Comparison of ENCODE assay signal across 7 mouse cellular contexts in the genomic region with DNA sequence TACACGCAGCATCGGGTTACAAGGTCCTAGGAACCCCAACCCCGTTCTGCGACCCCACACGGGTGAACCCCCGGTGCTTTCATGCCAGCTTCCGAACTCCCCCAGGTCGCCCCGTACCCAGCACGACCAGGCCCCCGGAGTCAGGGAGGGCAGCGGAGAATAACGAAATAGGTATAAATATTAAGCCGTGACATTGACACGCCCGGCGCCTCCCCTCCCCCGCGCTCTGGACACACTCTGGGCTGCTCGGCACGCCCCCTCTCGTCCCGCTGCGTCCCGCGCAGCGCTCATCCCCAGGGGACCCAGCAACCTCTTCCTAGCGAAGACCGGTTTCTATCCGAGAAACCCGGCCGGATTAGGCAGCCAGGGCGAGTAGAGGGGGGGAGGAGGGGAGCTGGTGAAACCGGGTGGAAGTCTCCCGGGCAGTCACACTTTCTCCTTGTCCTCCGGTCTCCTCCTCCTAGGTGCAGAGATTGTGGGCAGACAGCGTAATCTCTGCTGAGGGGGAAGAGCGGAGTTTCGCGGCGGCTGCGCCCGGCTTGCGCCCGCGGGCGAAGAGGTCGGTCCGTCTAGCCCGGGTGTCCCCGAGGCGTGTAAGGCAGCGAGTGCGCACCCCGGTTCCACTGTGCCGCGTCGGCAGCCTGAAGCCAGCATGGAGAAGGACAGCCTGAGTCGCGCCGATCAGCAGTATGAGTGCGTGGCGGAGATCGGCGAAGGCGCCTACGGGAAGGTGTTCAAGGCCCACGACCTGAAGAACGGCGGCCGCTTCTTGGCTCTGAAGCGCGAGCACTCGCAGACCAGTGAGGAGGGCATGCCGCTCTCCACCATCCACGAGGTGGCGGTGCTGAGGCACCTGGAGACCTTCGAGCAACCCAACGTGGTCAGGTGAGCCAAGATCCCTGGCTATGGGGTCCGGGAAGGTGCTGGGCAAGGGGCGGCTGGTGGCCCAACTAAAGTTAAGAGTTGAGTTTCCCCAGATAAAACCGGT.
DNase-seq lines count a peak whose midpoint lies in the region; ATAC-seq and TF ChIP-seq lines count a peak whose summit lies in the region.

No protein-coding gene starts in this region.

- no peak overlapping the region for H3K27ac ChIP-seq in embryonic facial prominence, embryonic 13.5 days
- H3K27ac ChIP-seq in hindbrain, embryonic 15.5 days (replicated peaks) = no peak overlapping the region
- H3K27ac ChIP-seq in limb, embryonic 13.5 days = no peak overlapping the region
- H3K27ac ChIP-seq in midbrain, embryonic 11.5 days (ENCODE audit: low read depth, low read length) = no peak overlapping the region
- H3K27ac ChIP-seq in stomach, postnatal 0 days (replicated peaks) = no peak overlapping the region

- H3K9ac ChIP-seq in embryonic facial prominence, embryonic 13.5 days = peak overlapping the region; percentile 61
- peak overlapping the region; percentile 34 for H3K9ac ChIP-seq in hindbrain, embryonic 15.5 days
- H3K9ac ChIP-seq in limb, embryonic 13.5 days = peak overlapping the region; percentile 58
- peak overlapping the region; percentile 16; the same call in 1 of the 2 replicates for H3K9ac ChIP-seq in midbrain, embryonic 11.5 days (ENCODE audit: low read length)
- H3K9ac ChIP-seq in stomach, postnatal 0 days (ENCODE audit: low read length) = peak overlapping the region; percentile 45

- H3K4me3 ChIP-seq in embryonic facial prominence, embryonic 13.5 days = peak overlapping the region; percentile 52
- peak overlapping the region; percentile 51 for H3K4me3 ChIP-seq in hindbrain, embryonic 15.5 days
- peak overlapping the region; percentile 54 for H3K4me3 ChIP-seq in limb, embryonic 13.5 days
- peak overlapping the region; percentile 43 for H3K4me3 ChIP-seq in midbrain, embryonic 11.5 days (ENCODE audit: low read depth, low read length)
- H3K4me3 ChIP-seq in stomach, postnatal 0 days (ENCODE audit: low read depth, low read length) = peak overlapping the region; percentile 64

- H3K9me3 ChIP-seq in embryonic facial prominence, embryonic 13.5 days = no peaks in the 10 kb centered on the region
- H3K9me3 ChIP-seq in hindbrain, embryonic 15.5 days = no peaks in the 10 kb centered on the region
- no peaks in the 10 kb centered on the region for H3K9me3 ChIP-seq in limb, embryonic 13.5 days
- no peaks in the 10 kb centered on the region for H3K9me3 ChIP-seq in midbrain, embryonic 11.5 days (ENCODE audit: control insufficient read depth, low read length)
- H3K9me3 ChIP-seq in stomach, postnatal 0 days (ENCODE audit: control insufficient read depth, low read length) = no peaks in the 10 kb centered on the region

- under 1% methylated on average over 82 of the region's 82 CpGs for whole genome bisulfite sequencing in embryonic facial prominence, embryonic 13.5 days
- under 1% methylated on average over 80 of the region's 82 CpGs for WGBS in hindbrain, embryonic 15.5 days
- WGBS in limb, embryonic 13.5 days = under 1% methylated on average over 81 of the region's 82 CpGs
- 2% methylated on average over 82 of the region's 82 CpGs for WGBS in midbrain, embryonic 11.5 days
- WGBS in stomach, postnatal 0 days = 1% methylated on average over 80 of the region's 82 CpGs

- peaks cover 59% of the 10 kb centered on the region for H3K27me3 ChIP-seq in embryonic facial prominence, embryonic 13.5 days
- H3K27me3 ChIP-seq in hindbrain, embryonic 15.5 days = peaks cover 50% of the 10 kb centered on the region
- H3K27me3 ChIP-seq in limb, embryonic 13.5 days = peaks cover 58% of the 10 kb centered on the region
- H3K27me3 ChIP-seq in midbrain, embryonic 11.5 days (ENCODE audit: control insufficient read depth, insufficient read depth, low read length) = peaks cover 35% of the 10 kb centered on the region
- peaks cover 6% of the 10 kb centered on the region; the same call in 1 of the 2 replicates for H3K27me3 ChIP-seq in stomach, postnatal 0 days (ENCODE audit: control insufficient read depth, insufficient read depth, low read length)

- TF ChIP-seq EP300 in stomach, postnatal 0 days (optimal IDR thresholded peaks at IDR 0.05) = no peak

- peak; percentile 84 for DNase-seq in ES-CJ7 (ENCODE audit: low read depth, low spot score)
- peak; percentile 31 for DNase-seq in adrenal gland, postnatal 14 days
- peak; percentile 94 for DNase-seq in midbrain, embryonic 11.5 days (ENCODE audit: low spot score, missing footprints)
- DNase-seq in stomach, postnatal 0 days (ENCODE audit: low spot score) = peak; percentile 85

- H3K4me1 ChIP-seq in embryonic facial prominence, embryonic 13.5 days = peaks cover 29% of the 10 kb centered on the region
- H3K4me1 ChIP-seq in hindbrain, embryonic 15.5 days (replicated peaks) = peaks cover 34% of the 10 kb centered on the region
- H3K4me1 ChIP-seq in limb, embryonic 13.5 days = peaks cover 18% of the 10 kb centered on the region
- peaks cover 4% of the 10 kb centered on the region; the same call in 1 of the 2 replicates for H3K4me1 ChIP-seq in midbrain, embryonic 11.5 days (ENCODE audit: control insufficient read depth, insufficient read depth, low read length)
- no peaks in the 10 kb centered on the region for H3K4me1 ChIP-seq in stomach, postnatal 0 days (replicated peaks; ENCODE audit: control insufficient read depth, insufficient read depth)

- H3K4me2 ChIP-seq in embryonic facial prominence, embryonic 13.5 days = peak overlapping the region; percentile 95
- H3K4me2 ChIP-seq in hindbrain, embryonic 15.5 days = peak overlapping the region; percentile 97
- peak overlapping the region; percentile 97 for H3K4me2 ChIP-seq in limb, embryonic 13.5 days (replicated peaks)
- H3K4me2 ChIP-seq in midbrain, embryonic 11.5 days = peak overlapping the region; percentile 84
- H3K4me2 ChIP-seq in stomach, postnatal 0 days (replicated peaks; ENCODE audit: low read depth) = peak overlapping the region; percentile 98

- peak; percentile 81 for TF ChIP-seq CTCF in stomach, postnatal 0 days (IDR thresholded peaks at IDR 0.05; ENCODE audit: low read depth)

- H3K36me3 ChIP-seq in embryonic facial prominence, embryonic 13.5 days = no peaks in the 10 kb centered on the region
- H3K36me3 ChIP-seq in hindbrain, embryonic 15.5 days = no peaks in the 10 kb centered on the region
- H3K36me3 ChIP-seq in limb, embryonic 13.5 days = no peaks in the 10 kb centered on the region
- H3K36me3 ChIP-seq in midbrain, embryonic 11.5 days (ENCODE audit: control insufficient read depth, insufficient read depth, low read length) = no peaks in the 10 kb centered on the region
- H3K36me3 ChIP-seq in stomach, postnatal 0 days (ENCODE audit: control insufficient read depth, insufficient read depth, low read length) = no peaks in the 10 kb centered on the region

- ATAC-seq in embryonic facial prominence, embryonic 13.5 days (ENCODE audit: insufficient number of reproducible peaks, insufficient read depth, low FRiP score, low TSS enrichment, low read depth) = peak; percentile 52
- ATAC-seq in hindbrain, embryonic 15.5 days (ENCODE audit: low FRiP score, low read depth) = peak; percentile 78
- ATAC-seq in limb, embryonic 13.5 days (ENCODE audit: low FRiP score, low read depth) = peak; percentile 58
- peak; percentile 78 for ATAC-seq in midbrain, embryonic 11.5 days (ENCODE audit: low FRiP score)
- ATAC-seq in stomach, postnatal 0 days (ENCODE audit: low FRiP score, low TSS enrichment) = peak; percentile 92

Comparison
In these comparisons a context has a peak if more than half of its experiments do, and no peak if none do; other contexts are left out.
1. DNase-seq: peak in every context shown above with its lines; median percentile 94 in midbrain, embryonic 11.5 days; 85 in stomach, postnatal 0 days; 84 in ES-CJ7; 31 in adrenal gland, postnatal 14 days.